24 mouse cellular contexts compared by ENCODE assay signal in genomic region chr6:119116290-119116689, GRCm38 (mm10). TPM values are rescaled to one million over a fixed set of nuclear protein-coding genes. Genes with fewer than 3 reads are reported as not detected.
DNase-seq lines count a peak whose midpoint lies in the region; ATAC-seq and TF ChIP-seq lines count a peak whose summit lies in the region.
"Had no signal": no experiment of that assay in that cellular context is flagged by ENCODE, and none has a peak within 500 bp of the region (broad histone marks: within the 10 kb centered on the region; RNA-seq: fewer than 3 reads in every experiment).

No protein-coding gene starts in this region.

- H3K9me3 ChIP-seq in hindbrain, postnatal 0 days (ENCODE audit: low read length): no peaks in the 10 kb centered on the region
- no peaks in the 10 kb centered on the region for H3K9me3 ChIP-seq in hindbrain, embryonic 10.5 days
- H3K9me3 ChIP-seq in lung, postnatal 0 days (ENCODE audit: low read length): no peaks in the 10 kb centered on the region
- H3K9me3 ChIP-seq: forebrain, embryonic 13.5 days; heart, embryonic 15.5 days; hindbrain, embryonic 12.5 days; lung, embryonic 15.5 days; midbrain, embryonic 10.5 days; neural tube, embryonic 13.5 days; stomach, embryonic 15.5 days had no signal

- TF ChIP-seq EP300 in lung, postnatal 0 days (IDR thresholded peaks at IDR 0.05): no peak

- no peak overlapping the region for H3K9ac ChIP-seq in hindbrain, postnatal 0 days (replicated peaks; ENCODE audit: low read length)
- no peak overlapping the region for H3K9ac ChIP-seq in lung, postnatal 0 days (replicated peaks; ENCODE audit: low read depth)
- H3K9ac ChIP-seq: forebrain, embryonic 13.5 days; heart, embryonic 15.5 days; hindbrain, embryonic 12.5 days; lung, embryonic 15.5 days; neural tube, embryonic 13.5 days; stomach, embryonic 15.5 days had no signal

- no peak for ATAC-seq in hindbrain, postnatal 0 days
- ATAC-seq in lung, postnatal 0 days: no peak
- ATAC-seq: CD4-positive, CD25-positive, alpha-beta regulatory T cell, adult 4 months; forebrain, embryonic 13.5 days had no signal

- TF ChIP-seq CTCF in hindbrain, postnatal 0 days (IDR thresholded peaks at IDR 0.05; ENCODE audit: low read depth): peak; percentile 16; the same call in 1 of the 2 replicates
- TF ChIP-seq CTCF in lung, postnatal 0 days (IDR thresholded peaks at IDR 0.05): peak; percentile 34
- TF ChIP-seq CTCF in lung, adult 2 months (IDR thresholded peaks at IDR 0.05; ENCODE audit: insufficient read depth, low read length): no peak
- TF ChIP-seq CTCF in brain, embryonic 14.5 days (IDR thresholded peaks at IDR 0.05; ENCODE audit: borderline replicate concordance, extremely low read depth, insufficient read depth, insufficient read length): peak; percentile 22; the same call in 1 of the 2 replicates

- H3K4me2 ChIP-seq in hindbrain, postnatal 0 days (ENCODE audit: low read depth, low read length): no peak overlapping the region
- H3K4me2 ChIP-seq in lung, postnatal 0 days (replicated peaks; ENCODE audit: low read depth, low read length): no peak overlapping the region
- H3K4me2 ChIP-seq: forebrain, embryonic 13.5 days; heart, embryonic 15.5 days; hindbrain, embryonic 12.5 days; lung, embryonic 15.5 days; neural tube, embryonic 13.5 days; stomach, embryonic 15.5 days had no signal

- no peak for DNase-seq in hindbrain, postnatal 0 days (ENCODE audit: low spot score)
- DNase-seq in hindbrain, embryonic 10.5 days (ENCODE audit: low spot score): no peak
- no peak for DNase-seq in lung, postnatal 0 days (ENCODE audit: low spot score)
- DNase-seq in lung, adult 2 months: no peak
- DNase-seq in ES-CJ7 (ENCODE audit: low read depth, low spot score): peak; percentile 62
- no peak for DNase-seq in brain, embryonic 14.5 days (ENCODE audit: low read depth)
- DNase-seq in kidney, postnatal 25 days: no peak
- no peak for DNase-seq in adrenal gland, postnatal 25 days
- DNase-seq: adrenal gland, postnatal 14 days; cerebellum, adult 18-20 months; cerebellum, postnatal 36 days; gastrocnemius, postnatal 14 days; left cerebral cortex, postnatal 4 days; right cerebral cortex, postnatal 14 days; thymus, adult 2 months had no signal

- 90% methylated on average over 3 of the region's 3 CpGs for WGBS in hindbrain, postnatal 0 days
- 88% methylated on average over 3 of the region's 3 CpGs for WGBS in hindbrain, embryonic 10.5 days
- WGBS in lung, postnatal 0 days: 86% methylated on average over 3 of the region's 3 CpGs
- WGBS in lung, adult 2 months: 87% methylated on average over 3 of the region's 3 CpGs

- H3K4me1 ChIP-seq in hindbrain, postnatal 0 days (ENCODE audit: insufficient read depth, low read length): no peaks in the 10 kb centered on the region
- H3K4me1 ChIP-seq in hindbrain, embryonic 10.5 days (replicated peaks): no peaks in the 10 kb centered on the region
- no peaks in the 10 kb centered on the region for H3K4me1 ChIP-seq in lung, postnatal 0 days (ENCODE audit: insufficient read depth, low read depth, low read length)
- no peaks in the 10 kb centered on the region for H3K4me1 ChIP-seq in lung, adult 2 months (ENCODE audit: control insufficient read depth, insufficient read depth, low read length)
- H3K4me1 ChIP-seq: forebrain, embryonic 13.5 days; hindbrain, embryonic 12.5 days; lung, embryonic 15.5 days; midbrain, embryonic 10.5 days; neural tube, embryonic 13.5 days; stomach, embryonic 15.5 days had no signal

- H3K36me3 ChIP-seq in hindbrain, postnatal 0 days (ENCODE audit: insufficient read depth, low read length): no peaks in the 10 kb centered on the region
- no peaks in the 10 kb centered on the region for H3K36me3 ChIP-seq in hindbrain, embryonic 10.5 days
- H3K36me3 ChIP-seq in lung, postnatal 0 days (ENCODE audit: insufficient read depth, low read length): no peaks in the 10 kb centered on the region
- H3K36me3 ChIP-seq: hindbrain, embryonic 12.5 days; lung, embryonic 15.5 days; midbrain, embryonic 10.5 days; neural tube, embryonic 13.5 days; stomach, embryonic 15.5 days had no signal

- H3K4me3 ChIP-seq in hindbrain, postnatal 0 days (ENCODE audit: low read length): no peak overlapping the region
- no peak overlapping the region for H3K4me3 ChIP-seq in hindbrain, embryonic 10.5 days
- H3K4me3 ChIP-seq in lung, postnatal 0 days (ENCODE audit: low read depth, low read length): no peak overlapping the region
- H3K4me3 ChIP-seq in lung, adult 2 months (replicated peaks; ENCODE audit: extremely low read depth, low read depth, low read length): no peak overlapping the region
- H3K4me3 ChIP-seq: forebrain, embryonic 13.5 days; heart, embryonic 15.5 days; hindbrain, embryonic 12.5 days; lung, embryonic 15.5 days; midbrain, embryonic 10.5 days; neural tube, embryonic 13.5 days; stomach, embryonic 15.5 days had no signal

- TF ChIP-seq POLR2A in lung, adult 2 months (IDR thresholded peaks at IDR 0.05; ENCODE audit: borderline replicate concordance, extremely low read depth, low read depth, low read length): no peak
- no peak for TF ChIP-seq POLR2A in brain, embryonic 14.5 days (IDR thresholded peaks at IDR 0.05; ENCODE audit: borderline replicate concordance, extremely low read depth, insufficient read depth, insufficient read length, poor library complexity, severe bottlenecking)

- H3K27me3 ChIP-seq in hindbrain, postnatal 0 days (ENCODE audit: insufficient read depth, low read length): no peaks in the 10 kb centered on the region
- no peaks in the 10 kb centered on the region for H3K27me3 ChIP-seq in hindbrain, embryonic 10.5 days (ENCODE audit: insufficient read depth, poor library complexity, severe bottlenecking)
- H3K27me3 ChIP-seq in lung, postnatal 0 days (replicated peaks; ENCODE audit: insufficient read depth, low read length): no peaks in the 10 kb centered on the region
- H3K27me3 ChIP-seq: forebrain, embryonic 13.5 days; heart, embryonic 15.5 days; hindbrain, embryonic 12.5 days; lung, embryonic 15.5 days; neural tube, embryonic 13.5 days; stomach, embryonic 15.5 days had no signal

- no peak overlapping the region for H3K27ac ChIP-seq in hindbrain, postnatal 0 days
- no peak overlapping the region for H3K27ac ChIP-seq in hindbrain, embryonic 10.5 days
- no peak overlapping the region for H3K27ac ChIP-seq in lung, postnatal 0 days (ENCODE audit: low read length)
- H3K27ac ChIP-seq: forebrain, embryonic 13.5 days; heart, embryonic 15.5 days; hindbrain, embryonic 12.5 days; lung, embryonic 15.5 days; macrophage; midbrain, embryonic 10.5 days; neural tube, embryonic 13.5 days; stomach, embryonic 15.5 days had no signal

RNA-seq across cellular contexts. Expression of gene Dcp1b, which starts 58.8 kb away (rescaled TPM):
- total RNA-seq in hindbrain, postnatal 0 days (2014; rRNA removed): 14.2 and 15.7 TPM in 2 replicates
- 9.4 and 10.9 TPM in 2 replicates for polyA plus RNA-seq in hindbrain, postnatal 0 days (2015; fragmentation: Nextera tagmentation; extraction: Ambion mirVana)
- polyA plus RNA-seq in hindbrain, embryonic 10.5 days (2016; fragmentation: Nextera tagmentation; extraction: Ambion mirVana): 10.0 and 11.1 TPM in 2 replicates
- 6.6 and 7.3 TPM in 2 replicates for polyA plus RNA-seq in lung, postnatal 0 days (2015; fragmentation: Nextera tagmentation; extraction: Ambion mirVana)
- polyA plus RNA-seq in lung, adult 2 months (2012; rRNA removed): 19.6 TPM in 2 replicates
- polyA plus RNA-seq in brain, embryonic 14.5 days (2012; rRNA removed): 37.9 and 45.8 TPM in 2 replicates
- total RNA-seq in adrenal gland, postnatal 25 days (2021): 16.1 and 18.0 TPM in 2 replicates
